Mouse (Mus musculus): ENCODE measurements around the gene Sdhaf3.
"Not testable (repeated sequence)": the region's sequence is repeated elsewhere in the genome, so short reads cannot be mapped to it uniquely, and the experiment has no call there.

Gene Sdhaf3

DNA sequence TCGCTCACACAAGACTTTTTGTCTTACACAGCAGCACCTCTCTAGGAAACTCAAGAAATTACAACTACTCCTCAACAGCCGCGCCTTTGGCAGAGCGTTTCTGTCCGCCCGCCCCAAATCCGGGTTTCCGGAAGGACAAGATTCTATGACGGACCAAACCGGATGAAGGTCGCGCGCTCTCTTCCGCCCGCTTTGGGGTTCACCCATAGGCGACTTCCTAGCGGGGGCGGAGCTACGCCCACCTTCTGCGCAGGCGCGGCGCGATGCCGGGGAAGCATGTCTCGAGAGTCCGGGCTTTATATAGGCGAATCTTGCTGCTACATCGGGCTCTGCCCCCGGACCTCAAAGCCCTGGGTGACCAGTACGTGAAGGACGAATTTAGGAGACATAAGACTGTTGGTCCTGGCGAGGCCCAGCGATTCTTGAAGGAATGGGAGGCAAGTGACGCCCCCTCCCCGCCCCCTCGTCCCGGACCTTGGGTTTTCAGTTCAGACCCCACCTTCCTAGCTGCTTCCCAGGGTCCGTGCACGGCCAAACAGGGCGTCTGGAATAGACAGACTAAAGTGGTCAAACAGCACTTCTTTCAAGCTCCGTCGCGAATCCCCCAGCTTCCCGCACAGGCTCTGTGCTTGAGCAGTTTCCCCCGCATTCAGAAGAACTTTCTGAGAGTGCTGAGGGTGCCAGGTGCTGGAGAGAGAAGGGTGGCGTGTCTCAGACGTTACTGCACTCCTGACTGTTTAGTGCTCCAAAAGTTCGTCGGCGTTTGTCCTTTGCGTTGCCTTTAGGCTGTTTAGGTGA, at the start of gene Sdhaf3:
Gene Sdhaf3, plus strand, starts transcription at position 241 of the 798 bp plus-strand sequence.
- DNase-seq: peak; percentile 98

DNA sequence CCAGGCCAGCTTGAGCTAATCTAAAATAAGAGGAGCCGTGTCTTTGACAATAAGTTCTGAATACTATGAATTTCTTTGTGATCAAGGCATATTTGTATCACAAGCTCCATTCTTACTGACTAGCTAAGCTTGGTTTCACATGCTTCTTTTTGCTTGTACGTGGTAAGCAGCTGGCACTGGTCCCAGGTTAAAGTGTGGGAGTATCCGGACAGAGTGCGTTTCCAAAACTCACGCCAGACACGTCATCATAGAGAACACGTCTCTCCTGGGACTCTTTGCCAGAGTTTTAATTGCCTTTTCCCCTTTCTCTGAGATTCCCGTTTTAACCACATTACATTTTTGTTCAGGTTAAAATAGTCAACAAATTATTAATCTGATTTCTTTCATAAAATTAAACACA, 46.2 kb upstream of the Sdhaf3 start:
- no peak for DNase-seq

DNA sequence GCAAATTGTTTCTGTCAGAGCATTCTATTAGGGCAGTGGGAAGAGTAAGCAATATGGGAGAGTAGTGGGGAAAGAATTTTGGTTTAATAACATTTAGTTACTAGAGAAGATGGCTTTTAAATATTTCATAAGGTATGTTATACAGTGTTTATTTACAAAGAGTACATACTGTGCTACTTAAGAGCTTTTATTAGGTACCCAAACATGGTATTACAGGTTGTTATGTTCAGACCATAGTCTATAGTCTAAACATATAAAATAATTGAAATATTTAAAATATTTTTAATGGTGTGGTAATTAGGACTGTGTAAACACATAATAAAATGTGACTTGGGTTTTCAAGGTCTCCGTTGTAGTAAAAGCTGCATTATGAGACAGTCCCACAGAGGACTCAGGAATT, 41.5 kb upstream of the Sdhaf3 start:
- no peak for DNase-seq

DNA sequence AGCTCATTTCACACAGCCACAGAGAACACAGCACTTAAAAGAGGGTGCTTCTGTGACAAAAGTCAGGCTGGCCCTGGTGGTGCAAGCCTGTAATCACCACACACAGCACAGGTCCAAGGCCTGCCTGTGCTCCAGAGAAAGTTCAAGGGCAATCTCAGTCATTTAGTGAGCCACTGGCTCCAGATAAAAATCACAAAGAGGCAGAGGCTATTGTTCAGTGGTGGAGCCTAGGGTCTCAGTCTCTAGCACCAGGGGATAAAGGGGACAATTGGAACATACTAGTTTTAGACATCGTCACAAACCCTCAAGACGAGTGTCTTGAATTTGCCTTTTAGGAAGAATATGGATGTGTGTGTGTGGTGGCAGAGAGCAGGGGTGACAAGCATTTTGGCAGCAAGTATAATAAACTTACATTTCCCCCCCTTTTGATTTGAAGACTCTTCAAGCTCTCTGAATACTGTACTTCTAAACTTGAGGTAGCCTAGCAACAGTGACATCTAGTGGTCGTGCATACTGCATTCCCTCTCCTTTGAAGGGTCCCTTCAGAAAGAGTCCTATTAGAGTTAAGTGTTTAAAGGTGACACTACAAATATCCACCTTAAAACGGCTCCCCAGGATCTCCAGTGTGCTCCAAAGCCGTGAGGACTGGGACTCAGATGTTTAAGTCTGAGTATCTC, 40.8 kb upstream of the Sdhaf3 start:
- peak; percentile 71 for DNase-seq

DNA sequence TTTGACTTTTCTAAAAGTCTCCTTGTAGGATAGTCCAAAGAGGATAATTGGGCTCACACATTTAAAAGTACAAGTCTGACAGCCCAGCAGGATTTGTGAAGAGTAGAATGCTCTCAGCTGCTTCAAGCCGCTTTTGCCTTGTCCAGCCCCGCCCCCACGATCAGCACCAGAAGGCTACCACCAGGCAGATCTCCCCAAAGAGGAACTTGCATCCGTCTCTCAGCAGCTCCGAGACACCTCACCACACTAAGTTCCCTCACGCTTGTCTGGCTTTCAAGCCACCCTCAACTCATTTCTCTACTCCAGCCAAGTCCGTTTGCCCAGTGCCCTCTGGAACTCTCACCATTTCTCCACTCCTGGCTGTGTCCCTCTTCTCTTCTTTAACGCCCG, 40.3 kb upstream of the Sdhaf3 start:
- DNase-seq: peak; percentile 4

DNA sequence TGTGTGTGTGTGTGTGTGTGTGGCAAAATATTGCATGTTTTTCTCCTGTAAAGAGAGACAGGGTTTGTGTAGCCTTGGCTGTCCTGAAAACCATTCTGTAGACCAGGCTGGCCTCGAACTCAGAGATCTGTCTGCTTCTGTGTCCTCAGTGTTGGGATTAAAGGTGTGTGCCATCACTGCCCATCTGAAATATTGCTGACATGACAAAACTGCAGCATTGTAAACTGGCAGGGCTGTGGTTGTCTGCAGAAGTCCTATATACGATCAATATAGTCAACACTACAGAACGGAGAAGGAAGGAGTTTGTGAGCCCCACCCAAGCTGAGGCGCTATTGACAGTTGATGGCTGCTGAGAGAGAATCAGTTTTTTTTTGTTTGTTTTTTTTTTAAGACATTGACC, 38.5 kb upstream of the Sdhaf3 start:
- no peak for DNase-seq

DNA sequence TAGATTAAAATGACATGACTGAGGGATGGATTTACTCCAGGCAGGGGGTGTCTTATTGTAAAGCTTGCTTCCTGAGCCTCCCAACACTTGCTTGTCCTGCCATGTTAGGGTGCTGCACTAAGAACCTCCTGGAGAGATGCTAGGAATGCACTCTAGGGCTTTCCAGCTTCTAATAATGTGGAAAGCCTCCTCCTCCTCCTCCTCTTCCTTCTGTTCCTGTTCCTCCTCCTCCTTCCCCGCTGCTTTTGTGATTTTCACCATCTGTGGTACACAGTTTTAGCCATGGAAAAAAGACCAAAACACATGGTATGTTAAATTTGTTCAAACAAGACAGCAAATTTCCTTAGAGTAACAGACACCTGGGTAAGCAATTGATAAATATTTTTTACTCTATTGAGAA, 30.5 kb upstream of the Sdhaf3 start:
- no peak for DNase-seq

DNA sequence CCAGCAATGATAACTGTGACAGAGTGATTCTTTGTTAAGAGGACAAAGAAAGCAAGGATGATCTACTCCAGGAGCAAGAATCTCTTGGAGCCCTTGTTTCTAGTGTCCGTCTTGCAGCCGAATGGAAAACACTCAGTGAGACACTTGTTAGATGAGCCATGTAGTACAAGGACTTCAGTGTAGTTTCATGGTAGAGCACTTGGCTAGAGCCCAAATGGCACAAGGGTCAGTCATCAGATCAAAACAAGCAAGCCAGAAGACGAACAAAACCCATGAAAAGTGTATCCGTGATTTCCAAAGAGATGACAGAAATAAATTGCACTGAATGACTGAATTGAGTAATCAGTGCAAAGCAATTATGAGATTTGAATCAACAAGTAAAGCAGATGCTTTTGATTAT, 25.0 kb upstream of the Sdhaf3 start:
- no peak for DNase-seq

DNA sequence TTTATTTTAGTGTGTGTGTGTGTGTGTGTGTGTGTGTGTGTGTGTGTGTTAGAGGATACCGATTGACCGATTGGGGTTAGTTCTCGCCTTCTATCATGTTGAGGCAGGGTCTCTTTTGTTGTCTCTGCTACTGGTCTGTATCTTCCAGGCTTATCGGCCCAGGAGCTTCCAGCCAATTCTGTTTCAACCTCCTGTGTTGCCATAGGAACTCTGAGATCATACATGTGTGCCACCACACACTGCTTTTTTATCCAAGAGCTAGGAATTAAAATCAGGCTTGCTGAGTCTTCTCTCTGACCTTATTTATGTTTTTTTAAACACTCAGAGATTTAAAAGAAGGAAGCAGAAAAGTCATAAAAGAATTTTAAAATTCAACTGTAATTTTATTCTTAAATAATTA, 24.3 kb upstream of the Sdhaf3 start:
- no peak for DNase-seq

DNA sequence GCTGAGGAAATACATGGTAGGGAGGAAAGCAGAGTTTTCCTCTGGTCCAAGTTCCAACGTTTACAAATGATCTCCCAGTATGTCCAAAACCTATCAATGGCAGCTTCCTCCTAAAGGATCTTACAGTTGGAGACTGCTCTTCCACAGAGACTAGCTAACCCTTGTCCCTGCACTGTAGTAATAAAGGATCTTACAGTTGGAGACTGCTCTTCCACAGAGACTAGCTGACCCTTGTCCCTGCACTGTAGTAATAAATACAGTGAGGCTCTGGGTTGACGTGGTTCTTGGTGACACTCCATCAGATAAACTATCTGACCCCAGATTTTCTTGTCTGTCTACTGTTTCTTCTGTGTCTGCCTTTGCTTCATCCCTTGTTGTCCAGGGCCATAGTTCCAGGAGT, 15.0 kb upstream of the Sdhaf3 start:
- no peak for DNase-seq

DNA sequence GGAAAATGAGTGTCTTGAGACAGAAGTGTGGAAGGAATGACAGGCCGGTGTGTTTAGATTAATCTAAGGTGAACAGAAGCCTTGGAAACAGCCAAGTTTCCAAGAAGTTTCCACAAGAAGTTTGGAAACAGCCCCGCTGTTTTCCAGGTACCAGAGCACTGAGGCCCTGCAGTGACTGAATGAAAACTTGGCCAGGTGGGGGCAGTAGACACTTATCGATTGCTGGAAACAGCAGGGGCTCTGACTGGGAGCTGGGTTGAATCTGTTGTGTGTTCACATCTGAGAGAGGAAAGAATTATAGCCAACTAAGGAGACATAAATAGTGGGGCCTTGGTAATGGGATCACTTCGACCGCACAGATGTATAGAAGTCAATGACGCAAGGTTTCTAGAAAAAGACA, 13.0 kb upstream of the Sdhaf3 start:
- DNase-seq: peak; percentile 49

DNA sequence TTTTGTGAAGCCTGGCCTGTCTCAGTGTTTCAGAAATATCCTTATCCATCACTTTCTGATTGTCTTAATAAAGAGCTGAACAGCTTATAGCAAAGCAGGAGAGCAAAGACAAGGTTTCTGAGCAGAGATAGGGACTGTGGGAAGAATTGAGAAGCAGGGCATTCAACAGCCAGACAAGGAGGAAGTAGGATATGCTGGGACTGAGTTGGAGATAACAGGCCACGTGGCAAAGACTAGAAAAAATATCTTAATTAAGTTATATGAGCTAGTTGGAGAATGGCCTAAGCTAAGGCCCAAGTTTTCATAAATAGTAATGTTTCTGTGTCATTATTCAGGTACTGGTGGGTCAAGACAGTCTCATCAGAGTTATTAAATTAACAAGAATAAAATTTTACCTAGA, 8.2 kb upstream of the Sdhaf3 start:
- no peak for DNase-seq

DNA sequence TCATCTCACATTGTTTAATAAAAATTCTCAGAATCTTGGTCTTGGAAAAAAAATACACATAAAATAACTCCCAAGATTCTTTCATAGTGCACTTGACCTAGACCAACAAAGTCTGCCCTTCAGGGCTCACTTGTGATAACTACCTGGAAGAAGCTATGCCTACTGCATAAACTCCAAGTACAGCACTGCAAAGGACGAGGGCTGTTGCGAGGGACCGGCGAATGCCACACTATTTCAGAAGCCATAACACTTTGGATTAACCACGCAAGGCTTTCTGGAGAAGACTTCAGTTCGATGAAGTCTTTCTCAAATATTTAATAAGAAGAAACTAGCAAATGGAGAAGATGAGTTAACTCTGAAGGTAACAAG, 425 bp upstream of the Sdhaf3 start:
- no peak for DNase-seq

DNA sequence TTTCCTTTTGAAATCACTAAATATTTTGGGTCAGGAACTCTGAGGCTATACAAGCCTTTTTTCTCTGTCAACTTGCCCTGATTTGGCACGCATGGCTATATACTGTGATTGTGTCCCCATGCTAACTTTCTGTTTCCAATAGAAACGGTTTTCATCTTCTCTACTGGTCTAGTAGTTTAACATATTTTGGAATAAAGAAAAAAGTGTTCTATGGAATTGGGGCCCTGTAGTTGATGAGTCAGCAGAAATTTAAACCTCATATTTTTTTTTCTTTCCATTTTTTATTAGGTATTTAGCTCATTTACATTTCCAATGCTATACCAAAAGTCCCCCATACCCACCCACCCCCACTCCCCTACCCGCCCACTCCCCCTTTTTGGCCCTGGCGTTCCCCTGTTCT, 3.4 kb downstream of the Sdhaf3 start:
- not testable (repeated sequence) for DNase-seq

DNA sequence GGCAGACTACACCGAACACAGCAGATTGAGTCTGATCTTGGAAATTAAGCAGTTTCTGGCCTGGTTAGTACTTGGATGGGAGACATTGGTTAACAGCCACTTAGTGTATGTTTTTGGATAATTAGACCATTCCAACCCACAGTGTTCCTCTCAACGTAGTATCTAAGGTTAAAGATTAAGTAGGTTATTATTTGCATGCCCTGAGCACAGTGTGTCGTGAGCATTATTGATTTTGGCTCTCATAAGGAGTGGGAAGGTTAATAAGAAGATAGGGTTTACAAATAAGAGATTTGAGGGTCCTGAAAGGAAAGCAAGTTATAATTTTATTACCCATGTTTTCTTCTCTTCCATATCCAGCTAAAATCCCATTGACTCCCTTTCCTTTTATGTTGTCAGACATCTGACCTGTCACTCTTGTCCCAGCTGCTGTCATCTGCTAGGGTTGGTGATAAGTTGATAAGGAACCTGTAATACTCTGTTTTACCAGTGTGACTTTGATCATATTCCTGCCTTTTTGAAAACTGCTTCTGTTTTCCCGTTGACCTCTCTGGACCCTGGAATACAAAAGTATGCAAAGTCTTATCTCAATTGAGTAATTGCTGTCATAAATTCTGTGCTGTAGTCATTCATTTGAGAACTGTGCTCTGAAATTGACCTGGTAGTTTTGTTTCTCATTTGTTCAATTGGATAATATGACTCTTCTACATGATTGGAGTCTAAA, 41.6 kb downstream of the Sdhaf3 start:
- DNase-seq: no peak

DNA sequence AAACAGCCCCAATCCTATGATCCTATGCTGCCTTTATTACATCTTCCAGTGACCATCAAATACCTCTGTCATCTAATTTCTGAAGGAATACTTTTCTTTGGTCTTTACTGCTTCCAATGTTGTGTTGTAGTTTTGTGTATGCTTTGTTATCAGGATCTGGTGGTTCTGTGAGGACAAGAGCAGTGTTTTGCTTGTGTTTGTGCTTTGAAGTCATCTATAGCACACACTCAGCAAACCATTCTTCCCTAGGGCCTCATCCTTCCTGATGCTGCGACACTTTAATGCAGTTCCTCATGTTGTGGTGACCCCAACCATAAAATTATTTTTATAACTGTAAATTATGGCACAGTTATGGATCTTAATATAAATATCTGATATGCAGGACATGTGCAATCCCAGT, 42.2 kb downstream of the Sdhaf3 start:
- no peak for DNase-seq

DNA sequence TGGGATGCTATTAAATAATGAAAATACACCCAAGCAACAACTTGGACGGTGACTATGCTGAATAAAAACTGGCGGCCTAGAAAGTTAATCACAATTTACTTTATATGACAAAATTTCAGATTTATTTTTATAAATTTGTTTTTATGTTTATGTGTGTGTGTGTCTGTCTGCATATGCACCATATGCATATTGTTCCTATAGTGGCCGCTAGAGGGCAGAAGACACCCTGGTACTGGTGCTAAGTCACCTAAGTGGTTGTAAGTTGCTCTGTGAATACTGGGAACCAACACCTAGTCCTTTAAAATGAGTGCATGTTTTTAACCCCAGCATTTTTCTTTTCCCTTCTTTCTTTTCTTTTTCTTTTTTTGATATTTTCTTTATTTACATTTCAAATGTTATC, 43.2 kb downstream of the Sdhaf3 start:
- no peak for DNase-seq

DNA sequence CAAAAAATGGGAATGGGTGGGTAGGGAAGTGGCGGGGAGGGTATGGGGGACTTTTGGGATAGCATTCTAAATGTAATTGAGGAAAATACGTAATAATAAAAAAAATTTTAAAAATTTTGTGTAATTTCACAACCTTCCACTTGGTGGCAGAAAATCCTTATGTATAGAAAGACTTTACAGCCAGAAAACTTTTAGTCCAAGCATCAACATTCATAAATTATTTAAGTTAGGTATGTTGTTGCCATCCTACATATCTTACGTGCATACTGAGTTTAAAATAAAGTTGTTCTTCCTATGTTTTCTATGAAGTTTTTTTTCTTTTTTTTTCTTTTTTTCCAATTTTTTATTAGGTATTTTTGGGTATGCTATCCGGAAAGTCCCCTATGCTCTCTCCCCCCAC, 47.3 kb downstream of the Sdhaf3 start:
- DNase-seq: peak; percentile 16

DNA sequence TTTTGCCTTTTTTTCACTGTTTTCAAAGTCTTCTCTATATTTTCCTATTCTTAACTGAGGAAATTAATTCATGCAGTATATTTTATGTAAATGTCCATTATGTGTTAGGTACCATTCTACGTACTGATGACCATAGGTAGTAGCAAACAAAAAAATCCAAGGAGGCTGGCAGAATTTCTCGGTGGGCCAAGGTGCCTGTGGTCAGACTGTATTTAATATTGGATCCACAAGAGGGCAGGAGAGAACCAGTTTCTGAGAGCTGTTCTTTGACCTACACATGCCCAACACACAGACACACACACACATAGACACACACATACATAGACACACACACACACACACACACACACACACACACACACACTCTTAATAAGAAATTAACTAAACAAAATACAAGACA, 48.2 kb downstream of the Sdhaf3 start:
- peak; percentile 34 for DNase-seq

DNA sequence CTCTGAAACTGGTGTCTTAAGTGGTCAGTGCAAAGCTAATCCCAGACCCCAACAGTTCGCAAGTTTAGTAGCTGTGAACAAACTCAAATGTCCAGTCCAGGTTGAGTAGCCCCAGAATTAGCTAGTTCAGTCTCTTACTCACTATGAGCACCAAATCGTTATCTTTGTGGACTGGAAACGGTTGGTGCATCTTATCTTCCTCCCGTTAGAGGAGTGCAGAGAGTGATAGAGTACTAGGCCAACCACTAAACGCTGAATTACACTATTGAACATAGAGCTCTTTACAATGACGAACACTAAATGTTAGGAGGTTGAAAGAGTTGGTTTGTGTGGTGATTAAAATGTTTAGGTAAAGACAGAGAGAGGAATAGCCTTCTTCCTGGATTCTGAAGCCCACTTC, 82.3 kb downstream of the Sdhaf3 start:
- DNase-seq: no peak

DNA sequence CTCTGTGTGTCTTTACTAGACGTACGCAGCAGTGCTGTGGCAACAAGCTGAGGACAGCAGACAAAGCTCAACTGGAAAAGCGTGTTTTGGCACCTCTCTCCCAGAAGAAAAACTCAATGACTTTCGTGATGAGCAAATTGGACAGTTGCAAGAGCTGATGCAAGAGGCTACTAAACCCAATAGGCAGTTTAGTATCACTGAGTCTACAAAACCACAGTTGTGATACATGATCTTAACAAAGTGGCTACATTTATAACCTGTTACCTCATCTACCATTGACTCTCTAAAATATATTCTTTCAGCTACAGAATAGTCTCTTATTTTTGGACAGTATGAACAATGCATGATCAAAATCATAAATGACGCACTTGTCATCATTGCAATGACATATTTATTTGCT, 83.0 kb downstream of the Sdhaf3 start:
- DNase-seq: no peak

DNA sequence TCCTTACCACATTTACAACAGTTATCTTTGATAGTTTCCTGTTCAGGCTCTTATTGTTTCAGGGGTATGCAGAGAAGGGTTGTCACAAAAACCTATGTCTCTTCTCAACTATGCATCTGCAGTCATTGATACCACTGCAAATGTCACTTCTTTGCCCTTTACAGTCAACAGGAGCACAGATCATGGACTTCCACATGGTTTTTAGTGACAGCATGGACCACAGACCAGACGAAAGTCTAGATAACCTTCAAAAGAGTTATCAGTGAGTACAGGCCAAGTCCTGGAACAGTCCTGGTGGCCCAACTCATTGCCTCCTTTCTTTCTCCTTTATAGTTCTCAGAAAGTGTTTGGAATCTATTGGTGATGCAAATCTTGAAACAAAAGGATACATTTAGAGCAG, 86.1 kb downstream of the Sdhaf3 start:
- DNase-seq: no peak

DNA sequence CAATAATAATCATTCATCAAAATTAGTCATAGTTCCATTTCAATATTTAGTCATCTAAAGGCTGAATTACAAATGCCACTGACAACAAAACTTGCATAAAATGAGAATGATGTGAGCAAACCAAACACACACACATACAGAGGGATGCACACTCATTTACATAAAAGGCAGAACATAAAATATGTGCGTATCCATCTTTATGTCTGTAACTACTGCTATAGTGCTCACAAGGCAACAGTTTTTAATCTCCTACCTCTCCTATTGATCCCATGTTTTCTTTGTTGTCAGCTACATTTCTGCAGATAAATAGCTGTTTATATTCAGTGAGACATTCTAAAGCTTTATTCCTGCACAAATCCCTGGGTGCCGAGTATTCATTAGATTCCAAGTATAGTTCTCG, 107.0 kb downstream of the Sdhaf3 start:
- no peak for DNase-seq

DNA sequence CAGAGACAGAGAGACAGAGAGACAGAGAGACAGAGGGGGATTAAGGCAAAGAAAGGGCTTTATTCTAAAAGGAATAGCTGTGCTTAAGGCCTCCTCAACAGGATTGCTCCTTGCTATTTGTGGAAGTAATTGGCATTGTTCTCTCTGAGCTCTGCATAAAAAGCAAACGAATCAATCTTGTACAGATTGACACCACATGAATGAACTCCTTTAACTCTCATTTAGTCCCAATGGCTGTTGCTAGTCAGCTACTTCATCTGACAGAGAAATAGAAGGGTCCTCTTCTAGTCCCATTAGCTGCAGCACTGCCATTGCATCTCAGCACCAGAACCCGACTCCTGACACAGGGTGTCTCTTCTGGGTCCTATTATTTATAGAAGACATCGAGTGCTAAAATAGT, 113.0 kb downstream of the Sdhaf3 start:
- DNase-seq: no peak

Data from embryo, embryonic 11 days (tissue).